Mouse (Mus musculus): ENCODE results near the gene Ptprn2. TPM values are rescaled to one million over a fixed set of nuclear protein-coding genes. Genes with fewer than 3 reads are reported as not detected.

Gene Ptprn2
- polyA plus RNA-seq, 1 experiment: 0.95 TPM

DNA sequence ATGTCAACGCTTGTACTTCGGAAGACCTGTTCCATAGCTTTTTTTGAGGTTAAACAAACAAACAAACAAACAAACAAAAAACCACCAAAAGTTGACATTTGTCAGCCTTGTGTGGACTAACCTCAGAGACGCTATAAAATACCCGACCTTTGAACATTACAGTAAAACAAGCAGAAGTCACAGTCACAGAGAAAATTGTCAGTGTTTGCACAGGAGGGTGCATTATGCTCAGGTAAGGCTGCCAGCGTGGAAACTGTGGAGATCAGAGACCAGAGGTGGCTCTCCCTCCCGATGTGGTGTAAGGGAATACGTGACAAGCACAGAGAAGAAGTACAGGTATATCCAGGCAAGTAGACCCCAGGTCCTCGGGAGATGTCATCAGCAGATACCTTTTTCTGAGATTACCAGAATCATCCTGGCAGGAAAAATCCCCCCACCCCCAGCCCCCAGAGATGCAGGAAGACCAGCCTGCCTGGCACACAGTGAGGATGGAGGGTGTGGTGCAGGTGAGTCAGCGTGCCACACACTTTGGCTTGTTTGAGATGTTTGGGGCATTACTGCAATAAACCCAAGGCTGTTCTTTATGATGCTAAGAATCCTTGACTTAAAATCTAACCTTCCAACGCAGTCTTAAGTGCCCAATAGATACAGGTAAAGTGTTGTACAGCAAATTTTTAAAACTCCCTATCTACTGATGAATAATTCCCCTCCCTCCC, 136.0 kb downstream of the Ptprn2 start:
- H3K4me3 ChIP-seq (replicated peaks; ENCODE audit: extremely low read depth, low read depth, low read length): no peak overlapping the region
- WGBS: 72% methylated on average over 10 of the region's 10 CpGs
- H3K4me1 ChIP-seq (ENCODE audit: control insufficient read depth, insufficient read depth, low read length): no peaks in the 10 kb centered on the region; the same call in 1 of the 2 replicates
- DNase-seq: no peak
- TF ChIP-seq CTCF (IDR thresholded peaks at IDR 0.05; ENCODE audit: insufficient read depth, low read length): no peak
- no peak for TF ChIP-seq POLR2A (IDR thresholded peaks at IDR 0.05; ENCODE audit: borderline replicate concordance, extremely low read depth, low read depth, low read length)

DNA sequence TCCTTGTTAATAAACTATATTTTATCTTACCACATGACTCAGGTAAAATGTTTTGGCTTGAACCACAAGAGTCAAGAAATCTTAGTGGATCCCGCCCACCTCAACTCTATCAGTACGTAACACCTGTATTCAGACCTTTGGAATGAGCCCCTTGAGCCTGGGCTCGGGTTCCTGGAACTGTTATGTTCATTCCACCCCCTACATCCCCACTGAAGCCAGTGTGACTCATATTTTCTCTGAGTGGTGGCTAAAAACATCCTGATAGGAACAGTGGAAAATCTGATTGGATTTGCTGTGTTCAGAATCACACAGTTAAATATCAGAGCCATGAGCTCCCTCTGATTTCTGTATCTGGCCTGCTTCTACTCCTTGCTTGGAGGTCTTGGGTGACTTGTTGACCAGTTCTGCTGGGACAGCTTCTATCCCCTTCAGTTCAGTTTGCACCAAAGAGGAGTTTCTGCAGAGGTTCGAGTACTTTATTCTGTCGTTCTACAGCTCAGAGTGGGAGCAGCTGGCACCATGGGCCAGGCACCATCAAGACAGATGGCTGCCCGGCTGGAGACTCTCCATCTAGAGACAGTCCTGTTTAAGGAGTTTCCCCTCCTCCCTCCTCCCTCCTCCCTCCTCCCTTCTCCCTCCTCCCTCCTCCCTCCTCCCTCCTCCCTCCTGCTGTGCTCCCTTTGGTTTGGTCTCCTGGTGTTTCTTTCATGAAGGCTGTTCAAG, 137.3 kb downstream of the Ptprn2 start:
- H3K4me1 ChIP-seq (ENCODE audit: control insufficient read depth, insufficient read depth, low read length): no peaks in the 10 kb centered on the region; the same call in 1 of the 2 replicates
- no peak for DNase-seq
- no peak for TF ChIP-seq POLR2A (IDR thresholded peaks at IDR 0.05; ENCODE audit: borderline replicate concordance, extremely low read depth, low read depth, low read length)
- TF ChIP-seq CTCF (IDR thresholded peaks at IDR 0.05; ENCODE audit: insufficient read depth, low read length): no peak
- no peak overlapping the region for H3K4me3 ChIP-seq (replicated peaks; ENCODE audit: extremely low read depth, low read depth, low read length)
- 49% methylated on average over 6 of the region's 6 CpGs for whole genome bisulfite sequencing

- Histone ChIP-seq H3K4me3 (replicated peaks; ENCODE audit: extremely low read depth, low read depth, low read length) (no peak overlapping the region), H3K4me1 (ENCODE audit: control insufficient read depth, insufficient read depth, low read length) (no peaks in the 10 kb centered on the region; the same call in 1 of the 2 replicates)
- 43% methylated on average over 9 of the region's 9 CpGs for WGBS
- DNase-seq: peak; percentile 21
- peak; percentile 33; the same call in 1 of the 2 replicates for TF ChIP-seq CTCF (IDR thresholded peaks at IDR 0.05; ENCODE audit: insufficient read depth, low read length)
- TF ChIP-seq POLR2A (IDR thresholded peaks at IDR 0.05; ENCODE audit: borderline replicate concordance, extremely low read depth, low read depth, low read length): no peak
Measured at GRCm38 (mm10) chr12:116625391-116626281, 140.1 kb downstream of the Ptprn2 start.

DNA sequence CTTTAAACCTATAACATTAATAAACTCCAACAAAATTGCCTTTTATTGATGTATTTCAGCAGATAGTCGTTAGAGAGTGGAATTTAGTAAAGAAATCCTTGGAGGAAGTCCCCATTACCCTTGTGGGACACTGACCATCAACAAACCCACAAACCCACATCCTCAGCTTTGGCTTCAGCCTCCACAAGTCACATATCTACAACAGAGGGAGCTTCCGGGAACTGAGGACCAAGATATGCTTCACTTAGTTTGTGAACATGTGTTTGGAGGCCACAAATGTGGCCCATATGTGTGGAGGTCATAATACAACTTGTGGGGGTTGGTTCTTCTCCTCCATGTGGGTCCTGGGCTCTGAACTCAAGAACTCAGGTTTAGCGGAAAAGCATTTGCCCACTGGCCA, 143.5 kb downstream of the Ptprn2 start:
- no peaks in the 10 kb centered on the region; the same call in 1 of the 2 replicates for H3K4me1 ChIP-seq (ENCODE audit: control insufficient read depth, insufficient read depth, low read length)

DNA sequence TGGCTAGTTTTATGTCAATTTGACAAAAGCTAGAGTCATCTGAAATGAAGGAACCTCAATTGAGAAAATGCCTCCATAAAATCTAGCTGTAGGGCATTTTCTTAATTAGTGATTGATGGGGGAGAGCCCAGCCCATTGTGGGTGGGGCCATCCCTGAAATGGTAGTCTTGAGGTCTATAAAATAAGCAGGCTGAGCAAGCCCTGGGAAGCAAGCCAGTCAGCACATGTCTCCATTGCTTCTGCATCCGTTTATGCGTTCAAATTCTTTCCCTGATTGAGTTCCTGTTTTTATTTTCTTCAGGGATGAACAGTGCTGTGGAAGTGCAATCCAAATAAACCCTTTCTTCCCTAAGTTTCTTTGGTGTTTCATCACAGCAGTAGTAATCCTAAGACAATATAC, 152.0 kb downstream of the Ptprn2 start:
- no peak for DNase-seq
- WGBS: 38% methylated on average over 2 of the region's 2 CpGs
- Histone ChIP-seq H3K4me1 (ENCODE audit: control insufficient read depth, insufficient read depth, low read length) (no peaks in the 10 kb centered on the region), H3K4me3 (replicated peaks; ENCODE audit: extremely low read depth, low read depth, low read length) (no peak overlapping the region)
- TF ChIP-seq POLR2A (IDR thresholded peaks at IDR 0.05; ENCODE audit: borderline replicate concordance, extremely low read depth, low read depth, low read length) (no peak), CTCF (IDR thresholded peaks at IDR 0.05; ENCODE audit: insufficient read depth, low read length) (no peak)

More for the DNA sequence above, 143.5 kb downstream of the Ptprn2 start:
- 75% methylated on average over 3 of the region's 3 CpGs for WGBS
- no peak overlapping the region for H3K4me3 ChIP-seq (replicated peaks; ENCODE audit: extremely low read depth, low read depth, low read length)
- TF ChIP-seq CTCF (IDR thresholded peaks at IDR 0.05; ENCODE audit: insufficient read depth, low read length) (no peak), POLR2A (IDR thresholded peaks at IDR 0.05; ENCODE audit: borderline replicate concordance, extremely low read depth, low read depth, low read length) (no peak)
- DNase-seq: no peak

- no peaks in the 10 kb centered on the region for H3K4me1 ChIP-seq (ENCODE audit: control insufficient read depth, insufficient read depth, low read length)
- DNase-seq: no peak
- TF ChIP-seq CTCF (IDR thresholded peaks at IDR 0.05; ENCODE audit: insufficient read depth, low read length) (no peak), POLR2A (IDR thresholded peaks at IDR 0.05; ENCODE audit: borderline replicate concordance, extremely low read depth, low read depth, low read length) (no peak)
- no peak overlapping the region for H3K4me3 ChIP-seq (replicated peaks; ENCODE audit: extremely low read depth, low read depth, low read length)
- 17% methylated on average over 4 of the region's 4 CpGs for WGBS
Measured at GRCm38 (mm10) chr12:116640871-116641270, 155.4 kb downstream of the Ptprn2 start.

DNA sequence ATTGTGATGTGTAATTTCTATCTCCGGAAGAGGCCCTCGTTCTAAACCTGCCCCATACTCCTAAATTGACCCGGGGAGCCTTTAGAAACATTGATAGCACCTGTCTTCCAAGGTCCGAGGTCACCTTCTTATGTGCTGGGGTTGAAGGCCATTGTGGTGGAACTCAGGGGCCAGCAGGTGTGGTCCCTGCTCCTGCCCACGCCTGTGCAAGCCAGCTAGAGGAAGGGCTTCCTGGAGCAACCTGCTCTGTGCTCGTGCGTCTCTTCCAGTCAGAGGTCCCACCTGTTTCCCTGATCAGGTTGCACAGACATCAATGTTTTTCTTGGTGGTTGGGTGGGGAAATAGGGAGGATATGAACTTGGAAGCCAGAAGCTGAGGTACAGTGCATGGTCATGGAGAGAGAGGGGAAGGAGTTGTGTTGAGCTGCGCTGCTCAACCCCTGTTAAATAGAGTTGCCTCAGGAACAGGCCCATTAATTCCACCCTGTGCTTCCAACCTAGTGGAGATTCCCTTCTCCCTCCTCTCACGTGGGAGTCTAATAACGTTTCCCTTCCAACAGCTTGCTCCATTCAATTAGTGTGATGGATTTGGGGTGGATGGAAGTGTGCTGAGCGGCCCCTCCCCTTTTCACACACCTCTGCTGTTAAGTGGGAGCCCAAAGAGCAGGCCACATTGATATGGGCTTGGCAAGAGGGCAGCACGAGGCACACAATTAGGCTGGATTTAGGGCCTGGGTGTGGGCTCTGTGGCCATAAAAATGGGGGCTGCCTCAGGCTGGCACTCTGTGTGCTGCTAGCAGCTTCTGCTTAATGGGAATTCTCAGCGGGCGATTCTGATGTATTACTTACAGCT, 156.0 kb downstream of the Ptprn2 start:
- TF ChIP-seq POLR2A (IDR thresholded peaks at IDR 0.05; ENCODE audit: borderline replicate concordance, extremely low read depth, low read depth, low read length) (no peak), CTCF (IDR thresholded peaks at IDR 0.05; ENCODE audit: insufficient read depth, low read length) (no peak)
- no peaks in the 10 kb centered on the region for H3K4me1 ChIP-seq (ENCODE audit: control insufficient read depth, insufficient read depth, low read length)
- DNase-seq: no peak
- 34% methylated on average over 14 of the region's 14 CpGs for whole genome bisulfite sequencing
- no peak overlapping the region for H3K4me3 ChIP-seq (replicated peaks; ENCODE audit: extremely low read depth, low read depth, low read length)

DNA sequence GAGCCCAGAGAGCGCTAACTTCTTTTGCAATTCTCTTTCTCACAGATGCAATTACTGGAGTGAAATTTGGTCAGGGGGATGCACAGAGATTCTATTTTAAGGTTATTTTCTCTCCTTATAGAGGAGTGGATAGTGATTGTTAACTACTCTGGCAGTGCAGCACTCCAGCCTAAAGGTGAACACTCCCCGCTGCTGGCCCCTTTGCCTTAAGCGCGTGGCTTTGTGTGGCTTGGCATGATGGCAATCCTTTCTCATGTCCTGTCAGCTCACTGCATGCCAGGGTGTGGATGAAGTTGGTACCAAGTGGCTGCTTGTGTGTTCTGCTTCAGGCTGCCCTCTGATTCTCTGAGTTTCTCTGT, 156.7 kb downstream of the Ptprn2 start:
- 67% methylated on average over 4 of the region's 4 CpGs for WGBS
- no peak for TF ChIP-seq CTCF (IDR thresholded peaks at IDR 0.05; ENCODE audit: insufficient read depth, low read length)
- TF ChIP-seq POLR2A (IDR thresholded peaks at IDR 0.05; ENCODE audit: borderline replicate concordance, extremely low read depth, low read depth, low read length): no peak
- H3K4me3 ChIP-seq (replicated peaks; ENCODE audit: extremely low read depth, low read depth, low read length): no peak overlapping the region
- no peak for DNase-seq
- H3K4me1 ChIP-seq (ENCODE audit: control insufficient read depth, insufficient read depth, low read length): no peaks in the 10 kb centered on the region

Measured in lung, adult 2 months (tissue).